Mouse (Mus musculus) B cell, adult 2 months (primary cell): ENCODE results near the gene Klf9.
"Not testable (repeated sequence)": the region's sequence is repeated elsewhere in the genome, so short reads cannot be mapped to it uniquely, and the experiment has no call there.

Experiments
- DNase-seq, 2 experiments: peaks; one replicate each; pipeline ENCODE4 v3.0.0; 2022

Gene Klf9

DNA sequence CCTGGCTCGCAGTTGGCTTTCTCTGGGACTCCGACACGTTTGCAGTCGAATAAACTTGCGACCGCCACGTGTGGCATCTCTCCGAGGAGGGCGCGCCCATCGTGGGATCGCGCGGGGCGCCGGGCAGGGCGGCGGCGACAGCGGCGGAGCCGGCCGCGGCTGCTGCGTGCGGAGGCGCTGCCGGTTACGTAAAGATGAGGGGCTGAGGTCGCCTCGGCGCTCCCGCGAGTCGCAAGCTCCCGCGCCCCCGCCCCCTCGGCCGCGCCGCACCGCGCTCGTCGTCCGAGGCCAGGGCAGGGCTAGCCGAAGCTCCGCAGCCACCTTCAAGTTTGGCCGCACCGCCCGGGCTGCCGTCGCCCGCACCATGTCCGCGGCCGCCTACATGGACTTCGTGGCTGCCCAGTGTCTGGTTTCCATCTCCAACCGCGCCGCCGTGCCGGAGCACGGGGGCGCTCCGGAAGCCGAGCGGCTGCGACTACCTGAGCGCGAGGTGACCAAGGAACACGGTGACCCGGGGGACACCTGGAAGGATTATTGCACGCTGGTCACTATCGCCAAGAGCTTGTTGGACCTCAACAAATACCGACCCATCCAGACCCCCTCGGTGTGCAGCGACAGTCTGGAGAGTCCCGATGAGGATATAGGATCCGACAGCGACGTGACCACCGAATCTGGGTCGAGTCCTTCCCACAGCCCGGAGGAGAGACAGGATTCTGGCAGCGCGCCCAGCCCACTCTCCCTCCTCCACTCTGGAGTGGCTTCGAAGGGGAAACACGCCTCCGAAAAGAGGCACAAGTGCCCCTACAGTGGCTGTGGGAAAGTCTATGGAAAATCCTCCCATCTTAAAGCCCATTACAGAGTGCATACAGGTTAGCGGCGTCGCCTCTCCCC lies 610 bp downstream of the Klf9 start:
- DNase-seq: no peak

DNA sequence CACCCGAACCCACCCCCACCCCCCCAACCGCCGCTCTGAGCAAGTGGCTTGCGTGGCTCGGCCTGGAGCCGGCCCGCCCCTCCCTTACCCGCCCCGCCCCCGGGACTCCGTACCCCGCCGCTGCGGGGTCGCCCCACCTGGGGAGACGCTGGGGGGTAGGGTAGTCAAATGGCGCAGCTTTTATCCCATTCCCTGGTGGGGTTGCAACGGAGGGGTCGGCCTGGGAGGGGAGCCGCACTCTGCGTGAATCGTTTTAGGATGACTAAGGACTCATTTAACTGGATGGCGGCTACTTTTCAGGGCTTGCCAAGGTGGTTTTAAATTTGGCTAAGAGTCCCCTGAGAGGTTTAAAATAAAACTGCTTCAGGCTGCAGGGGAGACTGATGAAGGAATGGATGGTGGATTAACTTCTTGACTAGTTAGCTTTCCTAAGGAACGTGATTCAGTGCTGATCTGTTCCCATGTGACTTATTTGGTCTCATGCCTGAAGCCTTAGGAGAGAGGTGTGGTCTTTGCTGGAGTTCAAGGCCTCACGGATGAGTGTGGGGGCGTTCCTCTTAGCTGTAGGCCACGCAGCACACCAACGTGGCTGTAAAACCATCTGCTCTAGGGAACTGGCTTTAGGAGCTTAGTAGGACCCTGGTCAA lies 1.5 kb downstream of the Klf9 start:
- DNase-seq: no peak

DNA sequence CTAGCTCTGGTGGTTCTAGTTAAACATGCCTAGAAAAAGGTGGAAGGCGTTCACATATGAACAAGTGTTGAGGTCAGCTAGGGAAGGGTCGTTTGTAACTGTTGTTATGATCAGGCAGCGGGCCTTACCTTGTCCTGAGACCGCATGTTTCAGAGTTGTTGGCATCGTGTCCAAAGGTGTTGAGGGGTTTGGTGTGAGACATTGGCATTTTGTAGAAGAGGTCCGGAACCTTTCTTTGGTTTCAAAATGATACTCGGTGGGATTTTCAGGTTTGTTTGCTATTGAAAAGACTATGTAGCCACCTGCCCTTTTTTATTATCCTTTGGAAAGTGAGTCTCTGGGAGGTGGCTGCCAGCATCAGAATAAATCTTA lies 2.0 kb downstream of the Klf9 start:
- DNase-seq: no peak

DNA sequence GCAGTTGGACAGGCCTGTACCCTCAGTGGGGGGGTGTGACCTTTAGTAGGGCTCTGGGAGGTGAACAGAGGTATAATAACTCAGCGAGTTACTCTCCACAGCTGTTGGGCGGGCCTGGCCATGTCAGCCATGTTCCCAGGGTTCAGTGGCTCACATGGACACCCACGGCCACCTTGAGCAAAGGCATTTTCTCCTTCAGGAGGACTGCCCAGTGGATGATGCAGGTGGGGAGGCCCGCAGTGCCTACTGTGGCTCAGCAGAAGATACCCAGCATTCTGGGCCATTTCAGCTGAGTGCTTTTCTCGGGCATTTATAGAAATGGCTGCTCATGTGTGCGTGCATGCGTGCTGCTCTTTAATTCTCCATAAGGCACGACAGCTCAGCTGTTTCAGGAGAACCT lies 2.5 kb downstream of the Klf9 start:
- DNase-seq: no peak

DNA sequence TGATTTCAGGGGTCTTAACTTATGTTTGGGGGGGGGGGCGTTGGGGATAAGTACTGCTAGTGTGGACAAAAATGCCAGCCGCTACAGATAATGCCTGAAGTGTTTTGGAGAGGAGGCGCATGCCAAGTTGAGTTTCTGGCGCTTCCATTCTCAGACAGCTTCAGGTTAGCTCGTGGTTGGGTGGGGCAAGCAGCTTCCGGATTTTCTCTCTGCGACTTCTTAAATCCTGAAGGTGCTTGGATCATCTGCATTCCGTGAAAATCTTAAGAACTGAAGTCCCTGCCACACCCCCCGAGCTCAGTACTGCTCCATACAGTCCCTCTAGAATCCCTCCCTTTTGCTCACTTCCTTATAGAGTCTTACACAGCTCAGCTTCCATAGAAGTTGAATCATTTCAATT lies 3.0 kb downstream of the Klf9 start:
- no peak for DNase-seq

DNA sequence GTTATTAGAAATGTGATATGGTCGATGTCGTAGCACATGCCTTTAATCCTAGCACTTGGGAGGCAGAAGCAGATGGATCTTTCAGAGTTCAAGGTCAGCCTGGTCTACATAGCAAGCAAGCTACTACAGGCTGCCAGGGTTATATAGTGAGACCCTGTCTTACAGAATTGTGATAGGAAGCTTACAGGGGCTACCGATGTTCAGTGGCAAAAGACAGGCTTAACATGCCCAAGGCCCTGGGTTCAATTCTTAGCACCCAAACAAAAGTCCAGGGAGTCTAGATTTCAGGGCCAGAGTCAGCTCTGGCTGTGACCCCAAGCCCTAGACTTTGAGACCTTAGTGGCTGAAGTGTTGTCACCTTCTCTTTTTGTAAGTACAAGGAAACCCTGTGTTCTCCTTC lies 4.1 kb downstream of the Klf9 start:
- DNase-seq: no peak

DNA sequence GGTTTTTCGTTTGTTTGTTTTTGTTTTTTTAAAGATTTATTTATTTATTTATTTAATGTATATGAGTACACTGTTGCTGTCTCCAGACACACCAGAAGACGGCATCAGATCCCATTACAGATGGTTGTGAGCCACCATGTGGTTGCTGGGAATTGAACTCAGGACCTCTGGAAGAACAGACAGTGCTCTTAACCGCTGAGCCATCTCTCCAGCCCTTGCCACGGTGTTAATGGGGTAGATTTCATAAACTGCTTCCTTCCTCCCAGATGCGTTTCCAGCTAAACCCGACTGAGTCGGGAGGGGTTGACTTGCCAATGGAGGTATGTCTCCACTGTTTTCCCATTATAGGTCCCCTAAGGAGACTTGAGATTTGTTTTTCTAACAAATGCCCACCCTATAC lies 4.5 kb downstream of the Klf9 start:
- DNase-seq: not testable (repeated sequence)

DNA sequence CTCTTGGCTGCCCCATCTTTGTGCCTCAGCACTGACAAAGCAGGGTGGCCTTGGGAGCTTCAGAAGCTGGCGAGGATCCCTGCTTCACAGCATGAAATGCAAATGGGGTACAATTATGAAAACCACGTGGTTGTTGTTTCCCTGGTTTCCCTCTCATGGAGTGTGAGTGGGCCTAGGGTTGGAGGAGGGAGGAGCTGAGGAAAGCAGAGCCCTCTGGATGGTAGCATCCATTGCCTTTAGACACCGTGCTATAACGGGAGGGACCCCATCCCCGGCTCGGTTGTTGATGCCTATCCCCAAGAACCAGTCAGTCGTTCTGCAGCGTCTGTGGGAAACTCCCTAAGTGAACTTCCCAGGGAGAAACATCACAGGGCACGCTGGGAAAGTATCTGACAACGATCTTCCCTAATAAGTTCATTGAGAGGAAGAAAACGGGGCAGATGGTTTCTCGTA lies 5.4 kb downstream of the Klf9 start:
- DNase-seq: no peak

DNA sequence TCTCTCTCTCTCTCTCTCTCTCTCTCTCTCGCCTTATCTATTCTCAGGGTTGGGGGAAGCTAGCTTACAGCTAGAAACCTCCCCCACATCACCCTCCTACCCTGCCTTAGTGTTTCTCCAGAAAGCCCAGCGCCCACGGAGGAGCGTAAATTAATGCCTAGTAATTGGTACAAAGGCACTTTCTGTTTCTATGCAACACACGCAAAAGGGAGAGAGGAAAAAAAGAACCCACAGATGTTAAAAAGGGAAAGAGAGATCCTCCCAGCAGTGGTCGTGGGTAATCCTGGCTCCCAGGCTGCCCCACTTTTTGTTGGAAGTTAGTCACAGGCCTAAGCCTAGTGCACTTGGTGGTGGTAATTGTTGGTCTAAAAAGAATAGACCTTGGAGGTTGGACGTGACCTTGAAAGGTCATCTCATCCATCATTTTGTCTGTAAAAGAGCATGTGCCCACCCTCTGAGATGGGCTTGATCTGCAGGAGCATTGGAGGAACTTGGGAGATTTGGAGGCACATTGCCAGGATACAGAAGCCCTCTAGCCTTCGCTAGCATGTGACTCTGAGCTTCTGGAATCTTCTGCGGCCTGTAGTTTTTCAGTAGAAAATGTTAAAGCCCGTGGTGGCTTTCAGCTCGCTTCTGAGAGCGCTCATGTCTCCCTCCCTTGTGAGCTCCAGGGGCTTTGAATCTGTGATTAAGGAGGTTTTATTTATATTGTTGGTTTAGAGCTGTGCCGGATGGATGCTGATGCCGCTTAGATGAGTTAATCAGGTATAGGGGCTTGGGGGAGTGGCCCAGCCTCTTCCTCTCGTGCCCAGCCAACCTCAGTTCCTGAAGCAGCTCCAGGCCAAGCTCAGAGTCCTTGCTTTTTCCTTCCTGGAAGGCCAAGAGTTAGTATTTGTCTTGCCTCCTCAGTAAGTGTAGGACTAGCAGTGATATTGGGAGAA lies 6.3 kb downstream of the Klf9 start:
- no peak for DNase-seq

DNA sequence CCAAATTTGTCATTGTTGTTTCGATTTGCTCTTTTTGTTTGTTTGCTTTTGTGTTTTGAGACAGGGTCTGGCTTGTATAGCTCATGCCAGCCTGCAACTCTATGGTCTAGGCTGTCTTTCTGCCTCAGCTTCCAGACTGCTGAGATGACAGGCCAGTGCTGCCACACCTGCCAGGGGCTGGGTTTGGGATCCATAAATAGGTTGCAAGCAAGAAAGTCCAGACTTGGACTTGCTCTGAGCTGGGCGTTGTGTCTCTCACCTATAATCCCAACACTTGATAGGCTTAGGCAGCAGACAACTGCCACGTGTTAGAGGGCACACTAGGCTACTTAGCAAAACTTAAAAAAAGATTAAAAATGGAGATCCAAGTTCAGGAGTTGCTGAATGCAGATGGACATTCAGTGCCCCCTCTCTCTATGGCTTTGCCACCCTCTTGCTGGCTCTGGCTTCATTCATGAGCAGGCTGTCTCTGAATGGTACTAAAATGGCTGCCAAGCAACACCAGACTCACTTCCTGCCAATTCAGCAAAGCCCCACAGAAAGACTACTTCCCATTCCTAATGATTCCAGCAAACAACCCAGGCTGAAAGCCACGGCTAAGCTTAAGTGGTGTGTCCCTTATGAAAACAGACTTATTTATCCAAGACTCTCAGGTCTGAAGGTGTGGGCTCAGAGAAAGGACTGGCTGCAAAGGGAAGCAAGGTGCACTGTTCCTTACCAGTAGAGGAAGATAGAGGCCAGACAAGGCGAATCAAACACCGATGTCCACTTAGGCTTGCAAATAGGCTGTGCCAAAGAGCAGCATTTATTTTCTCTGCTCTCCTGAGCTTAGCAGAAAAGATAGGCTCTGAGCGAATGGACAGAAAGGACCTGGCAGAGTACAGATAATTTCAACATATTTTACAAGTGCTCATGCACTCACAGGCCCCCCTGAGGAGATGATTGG lies 8.7 kb downstream of the Klf9 start:
- DNase-seq: no peak

DNA sequence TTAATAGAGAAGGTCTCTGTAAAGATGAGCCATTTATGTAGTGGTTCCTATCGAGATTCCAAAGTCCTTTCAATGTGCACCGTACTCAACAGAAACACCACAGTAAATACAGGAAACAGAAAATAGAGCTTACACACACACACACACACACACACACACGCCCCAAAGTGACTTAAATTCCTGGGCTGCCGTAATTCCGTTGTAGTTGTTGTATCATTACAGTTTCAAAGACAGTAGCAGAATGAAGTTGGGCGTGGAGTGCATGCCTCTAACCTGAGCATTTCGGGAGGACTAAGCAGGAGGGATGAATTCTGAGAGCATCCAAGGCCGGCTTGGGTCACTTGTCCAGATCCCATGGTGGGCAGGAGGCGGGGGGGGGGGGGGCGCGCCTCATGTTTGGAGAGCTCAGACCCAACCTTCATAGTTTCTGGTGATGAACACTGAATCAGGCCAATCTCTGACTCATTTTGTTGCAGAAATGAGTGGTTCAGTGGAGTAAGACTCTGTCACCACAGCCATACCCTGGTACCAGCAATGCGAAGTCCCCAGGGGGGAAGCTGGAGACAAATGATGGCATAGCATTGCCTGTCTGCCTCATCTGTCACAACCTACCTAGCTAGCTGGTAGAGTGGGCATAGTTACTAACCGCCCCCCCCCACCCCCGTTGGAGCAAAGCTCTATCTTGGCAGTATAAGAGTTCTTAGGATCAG lies 9.7 kb downstream of the Klf9 start:
- peak; percentile 30 to 48 for DNase-seq

DNA sequence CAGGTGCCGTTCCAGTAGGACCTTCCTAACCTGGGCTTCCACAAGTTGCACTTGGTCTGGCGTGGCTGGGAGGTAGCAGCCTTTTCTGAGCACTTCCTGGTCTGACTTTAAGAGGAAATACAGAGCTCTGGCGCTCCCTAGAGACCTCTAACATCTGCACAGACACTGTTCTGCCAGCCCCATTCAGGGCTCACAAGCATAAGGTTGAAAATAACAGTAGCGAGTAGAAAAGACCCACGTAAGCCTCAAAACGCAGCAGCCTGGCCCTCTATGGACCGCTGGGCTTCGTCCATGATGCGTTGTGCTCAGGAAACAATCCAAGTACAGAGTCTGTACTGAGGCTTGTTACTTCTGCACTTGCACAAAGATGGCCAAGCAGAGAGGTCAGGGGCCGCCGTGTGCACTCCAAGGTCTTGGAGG lies 10.6 kb downstream of the Klf9 start:
- peak; percentile 74 to 76 for DNase-seq

DNA sequence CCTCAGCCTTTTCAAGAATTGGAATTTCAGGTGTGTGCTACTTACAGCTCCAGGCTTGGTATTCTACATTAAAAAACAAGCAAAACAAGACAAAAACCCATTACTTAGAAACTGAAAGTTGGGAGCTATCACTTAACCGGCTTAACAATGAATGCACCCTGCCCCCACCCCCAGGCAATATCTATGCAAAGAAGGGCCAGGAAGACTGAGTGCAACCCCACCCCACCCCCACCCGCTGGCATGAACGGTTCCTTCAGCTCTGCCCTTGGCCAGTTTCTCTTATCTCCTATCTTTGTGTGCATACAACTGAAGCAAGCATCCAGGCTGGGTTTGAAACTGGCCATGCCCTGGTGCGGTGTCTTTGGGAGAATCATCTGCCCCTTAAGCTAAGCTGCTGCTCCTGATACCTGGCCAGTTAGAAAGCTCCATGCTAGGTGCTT lies 11.2 kb downstream of the Klf9 start:
- no peak for DNase-seq

DNA sequence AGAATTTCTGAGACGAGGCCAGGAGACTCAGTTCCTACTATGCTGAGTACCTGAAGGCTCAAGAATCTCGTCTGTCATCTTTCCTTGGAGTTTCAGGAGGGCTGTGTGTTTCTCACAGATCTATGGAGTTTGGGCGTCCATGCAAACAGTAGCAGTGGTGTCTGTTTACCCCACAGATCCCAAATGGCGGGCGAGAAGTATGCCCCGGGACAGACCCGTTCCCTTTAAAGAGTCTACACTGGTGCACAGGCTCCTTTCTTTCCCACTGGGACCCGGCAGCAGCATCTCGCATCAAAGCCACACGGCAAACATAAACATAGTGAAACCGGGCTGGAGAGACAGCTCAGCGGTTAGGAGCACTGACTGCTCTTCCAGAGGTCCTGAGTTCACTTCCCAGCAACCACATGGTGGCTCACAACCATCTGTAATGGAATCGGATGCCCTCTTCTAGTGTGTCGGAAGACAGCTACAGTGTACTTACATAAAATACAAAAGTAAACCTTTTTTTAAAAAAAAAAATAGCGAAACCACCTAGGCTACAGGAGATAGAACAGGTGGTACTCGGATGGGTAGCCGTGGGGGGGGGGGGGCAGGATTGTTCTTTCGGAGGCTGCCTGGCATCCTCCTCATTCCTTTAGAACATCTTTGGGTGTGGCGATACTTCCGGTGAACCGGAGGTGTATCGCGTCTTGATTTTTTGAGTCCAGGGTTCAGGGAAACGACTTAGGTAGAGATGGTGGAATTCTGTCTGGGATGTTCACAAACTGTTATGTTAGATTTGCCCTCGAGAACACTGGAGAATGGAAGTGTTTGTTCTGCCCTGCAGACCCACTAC lies 12.0 kb downstream of the Klf9 start:
- DNase-seq: no peak

DNA sequence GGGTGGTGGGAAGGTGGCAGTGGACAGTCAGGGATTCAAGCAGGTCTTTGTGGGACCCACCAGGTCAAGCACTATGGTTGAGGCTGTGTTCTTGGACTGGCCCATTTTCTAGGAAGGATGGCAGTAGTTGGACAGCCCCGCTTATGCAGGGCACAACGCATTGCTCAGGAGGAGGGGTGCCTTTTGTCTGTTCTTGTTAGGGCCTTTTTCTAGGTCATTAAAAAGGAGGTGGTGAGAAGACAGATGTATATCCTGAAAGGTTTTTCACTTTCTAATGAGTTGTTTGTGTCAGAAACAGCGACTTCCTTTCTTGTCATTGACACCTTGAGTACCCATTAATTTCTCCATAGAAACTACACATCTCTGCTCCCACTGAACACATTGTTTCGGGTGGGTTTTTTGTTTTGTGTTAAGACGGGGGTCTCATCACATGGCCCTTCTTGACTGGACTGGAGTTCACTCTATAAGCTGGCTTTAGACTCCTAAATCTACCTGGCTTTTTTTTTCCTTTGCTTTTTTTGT lies 12.6 kb downstream of the Klf9 start:
- DNase-seq: no peak

DNA sequence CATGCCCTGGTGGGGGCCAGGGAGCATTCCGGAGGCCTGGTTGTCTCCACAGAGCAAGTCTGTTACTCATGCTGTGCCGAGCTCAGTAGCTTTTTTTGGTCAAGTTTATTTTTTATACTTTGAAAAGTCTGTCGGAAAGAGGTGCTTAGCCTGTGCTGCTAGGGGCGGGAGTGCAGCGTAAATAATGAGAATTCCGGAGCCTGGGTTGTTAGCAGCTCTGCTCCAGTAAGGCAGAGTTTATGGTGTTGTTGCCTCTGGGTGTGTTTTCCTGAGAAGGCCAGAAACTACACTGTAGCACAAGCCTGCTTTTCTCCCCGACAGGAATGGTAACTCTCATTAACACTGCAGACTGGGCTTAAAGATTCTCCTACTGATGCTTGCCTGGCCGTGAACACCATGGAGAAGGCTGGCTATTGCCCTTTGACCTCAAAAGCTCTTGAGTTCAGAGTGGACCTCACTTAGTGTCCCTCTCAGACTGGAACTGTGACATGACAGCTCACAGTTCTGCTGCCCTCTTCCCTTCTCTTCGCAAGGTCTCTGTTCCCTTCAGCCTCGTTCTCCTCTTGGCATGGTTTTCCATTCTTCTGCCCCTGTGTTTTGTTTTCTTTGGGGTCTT lies 18.9 kb downstream of the Klf9 start:
- no peak for DNase-seq

DNA sequence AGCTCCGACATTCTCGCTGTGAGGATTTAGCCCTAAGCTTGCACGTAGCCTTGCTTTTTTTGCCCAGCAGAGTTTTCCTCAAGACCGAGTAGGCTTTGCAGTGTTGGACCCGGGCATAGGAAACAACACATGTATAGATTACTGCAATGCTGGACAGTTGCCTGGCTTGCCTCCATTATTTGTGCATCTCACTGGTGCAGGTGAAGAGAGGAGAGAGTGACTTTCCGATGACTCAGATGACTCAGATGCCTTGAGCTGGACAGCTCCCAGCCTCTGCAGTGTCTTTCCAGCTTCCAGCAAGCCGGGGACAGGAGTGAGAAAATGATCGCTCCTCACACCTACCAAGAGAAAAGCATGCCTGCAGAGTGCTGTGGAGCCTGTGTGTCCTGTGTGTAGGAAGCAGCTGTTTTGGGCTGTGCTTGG lies 21.4 kb downstream of the Klf9 start:
- no peak for DNase-seq

DNA sequence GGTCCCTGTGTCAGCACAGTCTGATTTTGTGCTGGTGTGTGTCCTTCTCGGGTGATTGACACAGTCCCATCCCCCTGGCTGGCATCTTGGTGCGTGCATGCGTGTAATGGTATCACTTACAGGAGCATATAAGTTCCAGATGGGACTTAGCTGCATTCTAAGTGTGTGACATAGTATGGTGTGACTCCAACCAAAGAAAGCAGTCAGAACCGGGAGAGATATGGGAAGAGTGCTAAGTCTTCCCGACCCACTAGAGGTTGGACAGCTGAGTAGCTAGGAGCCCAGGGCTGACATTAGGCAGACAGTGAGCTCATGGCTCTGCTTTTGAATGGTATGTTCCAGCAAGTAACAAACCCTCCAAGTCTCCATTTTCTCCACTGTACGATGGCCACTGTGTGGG lies 21.9 kb downstream of the Klf9 start:
- DNase-seq: no peak

DNA sequence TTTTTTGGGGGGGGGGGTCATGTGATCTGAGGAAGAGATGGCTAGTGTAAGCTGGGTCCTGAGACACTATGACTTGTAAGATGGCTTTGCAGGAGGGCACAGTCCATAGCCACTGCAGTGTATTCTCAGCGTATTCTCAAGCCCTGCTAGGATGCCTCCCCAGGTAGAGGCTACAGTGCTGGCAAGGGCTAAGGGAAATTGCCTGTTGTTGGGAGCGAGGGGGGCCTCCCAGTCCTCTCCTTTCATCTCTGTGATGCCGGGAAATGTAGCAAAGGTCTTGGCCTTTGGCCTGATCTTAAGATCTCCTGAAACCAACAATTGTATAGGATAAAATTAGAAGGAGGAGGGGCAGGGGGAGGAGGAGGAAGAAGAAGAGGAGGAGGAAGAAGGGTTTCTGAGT lies 22.3 kb downstream of the Klf9 start:
- DNase-seq: no peak
